Mouse (Mus musculus): Measurements from ENCODE around the gene Fzd10.

GRCm38 (mm10) chr5:128552136-128552890 lies 48.3 kb upstream of the Fzd10 start:
- no peak for TF ChIP-seq POLR2A (IDR thresholded peaks at IDR 0.05; ENCODE audit: control insufficient read depth, extremely low read depth, insufficient read depth, low read length, poor library complexity)
- TF ChIP-seq CTCF (IDR thresholded peaks at IDR 0.05; ENCODE audit: borderline replicate concordance, control insufficient read depth, extremely low read depth, insufficient read depth, low read length, poor library complexity): no peak

Measured in thymus, adult 2 months (tissue).